Mouse (Mus musculus) cerebellum, adult 2 months (tissue): ENCODE results near the gene Rem2. TPM values are rescaled to one million over a fixed set of nuclear protein-coding genes. Genes with fewer than 3 reads are reported as not detected.

Experiments
- DNase-seq, 2 experiments: peaks; one replicate each; pipeline ENCODE4 v3.0.0; 2021
- H3K27ac ChIP-seq: fragments of 200-500 bp; 2 replicates; pipeline ENCODE4 v1.5.1; 2012; ENCODE audit warnings: low read length, control low read depth, inconsistent platforms; ENCODE audit not compliant: insufficient read depth
- H3K27me3 ChIP-seq: fragments of 200-500 bp; 2 replicates; pipeline ENCODE4 v1.6.1; 2012; ENCODE audit warnings: inconsistent platforms, mild to moderate bottlenecking, low read length, moderate library complexity; ENCODE audit not compliant: control insufficient read depth, insufficient read depth
- H3K4me1 ChIP-seq: fragments of 200-500 bp; 2 replicates; pipeline ENCODE4 v1.6.1; 2011; ENCODE audit warnings: low read length; ENCODE audit not compliant: control insufficient read depth, insufficient read depth
- H3K4me3 ChIP-seq: fragments of 200-500 bp; replicated peaks from 2 replicates; pipeline ENCODE3; 2011; ENCODE audit warnings: mild to moderate bottlenecking, low read depth, low read length, control low read depth; ENCODE audit not compliant: insufficient read depth
- CTCF ChIP-seq: fragments of 200-500 bp; IDR thresholded peaks from 2 replicates; pipeline ENCODE4 v1.5.1; 2011; ENCODE audit warnings: low read depth, mild to moderate bottlenecking, control low read depth, low read length, moderate library complexity, borderline replicate concordance; ENCODE audit not compliant: insufficient read depth
- POLR2A ChIP-seq: fragments of 200-500 bp; IDR thresholded peaks from 2 replicates; pipeline ENCODE4 v1.6.1; 2011; ENCODE audit warnings: low read length, control low read depth, borderline replicate concordance; ENCODE audit not compliant: insufficient read depth
- WGBS: fragments of 180-500 bp; shearing (Covaris S2); methylation state at CpG from one replicate; pipeline ENCODE4 v1.1.7; 2018; 5-methylcytosine and 5-hydroxymethylcytosine counted together
- polyA plus RNA-seq: library from polyadenylated mRNA; depleted of rRNA; stranded (reverse); fragments of >200 nt; gene quantifications from 2 replicates; pipeline ENCODE4 v1.2.3, GENCODE M21; 2012; rRNA removed

Gene Rem2
- polyA plus RNA-seq, 1 experiment: 13.0 TPM

DNA sequence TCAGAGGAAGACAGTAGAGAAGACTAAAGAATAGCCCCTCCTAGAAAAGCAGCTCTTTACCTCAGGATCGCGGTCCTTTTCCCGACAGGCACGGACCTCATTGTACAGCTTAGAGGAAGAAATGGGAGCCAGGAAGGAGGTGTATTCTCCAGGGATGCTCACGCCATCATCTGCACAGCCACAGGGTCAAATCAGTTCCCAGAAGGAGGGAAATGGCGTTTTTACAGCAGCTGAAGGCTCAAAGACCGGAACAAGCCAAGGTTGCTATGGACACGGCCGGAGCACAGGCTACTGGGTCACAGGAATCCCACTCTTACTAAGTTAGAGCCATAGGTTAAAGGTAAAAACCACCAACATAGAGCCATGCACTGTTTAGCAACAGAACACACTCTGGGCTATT, 33.9 kb downstream of the Rem2 start:
- 84% methylated on average over 9 of the region's 9 CpGs for WGBS
- TF ChIP-seq CTCF (no peak), POLR2A (no peak)
- H3K27me3 ChIP-seq: no peaks in the 10 kb centered on the region
- DNase-seq: no peak
- no peaks in the 10 kb centered on the region for H3K4me1 ChIP-seq
- no peak overlapping the region for H3K4me3 ChIP-seq
- no peak overlapping the region for H3K27ac ChIP-seq

DNA sequence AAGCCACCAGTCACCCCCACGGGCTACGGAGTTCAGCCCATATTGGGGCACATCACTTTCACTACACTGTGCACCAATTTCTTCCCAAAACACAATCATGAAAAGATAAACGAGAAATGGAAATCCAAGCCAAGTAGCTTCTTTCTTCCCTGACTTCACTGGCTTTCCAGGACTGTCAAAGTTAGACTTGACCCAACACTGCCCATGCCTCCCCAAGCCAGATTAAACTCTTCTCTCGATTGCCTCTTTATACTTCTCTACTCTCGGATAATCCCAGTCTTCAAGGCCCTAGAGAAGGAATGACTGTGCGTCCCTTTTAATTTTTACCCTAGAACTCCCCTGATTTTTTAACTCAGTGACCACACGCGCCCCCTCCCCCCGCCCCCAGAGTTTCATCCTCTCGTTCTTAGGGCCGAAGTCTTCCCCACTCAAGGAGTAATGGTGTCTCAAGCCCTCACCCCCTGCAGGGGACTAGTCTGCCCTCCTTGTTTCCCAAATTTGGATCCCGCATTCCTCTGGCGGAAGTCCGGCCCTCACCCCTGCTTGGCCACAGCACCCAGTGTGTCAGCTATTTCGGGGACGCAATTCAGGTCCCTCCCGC, 40.9 kb downstream of the Rem2 start:
- H3K4me3 ChIP-seq: peak overlapping the region; percentile 82
- 2% methylated on average over 17 of the region's 17 CpGs for WGBS
- H3K4me1 ChIP-seq: no peaks in the 10 kb centered on the region
- H3K27ac ChIP-seq: 0 out of 2 replicates have a peak overlapping the region, but pooled peaks have one; percentile 15
- DNase-seq: peak in 1 of 2 experiments; percentile 26
- H3K27me3 ChIP-seq: no peaks in the 10 kb centered on the region
- TF ChIP-seq CTCF (no peak), POLR2A (no peak)

DNA sequence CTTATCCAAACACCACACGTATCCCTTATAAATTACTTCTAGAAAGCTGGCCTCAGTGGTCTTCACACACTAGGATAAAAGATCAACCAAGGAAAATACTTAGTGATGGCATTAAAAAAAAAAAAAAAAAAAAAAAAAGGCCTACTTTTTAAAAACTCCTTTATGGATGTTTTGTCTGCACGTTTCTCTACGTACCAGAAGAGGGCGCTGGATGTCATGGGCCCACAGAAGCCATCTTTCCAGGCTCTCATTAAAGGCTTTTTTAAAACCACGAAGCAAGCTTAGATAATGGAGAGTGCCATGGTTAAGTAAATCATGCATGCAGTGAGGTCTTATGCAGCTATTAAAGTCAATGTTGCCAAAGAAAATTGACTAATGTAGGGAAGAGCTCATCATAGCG, 47.7 kb downstream of the Rem2 start:
- DNase-seq: no peak
- WGBS: 25% methylated on average over 6 of the region's 6 CpGs
- no peak overlapping the region for H3K27ac ChIP-seq
- no peak overlapping the region for H3K4me3 ChIP-seq
- TF ChIP-seq CTCF: no peak
- no peaks in the 10 kb centered on the region; the same call in 1 of the 2 replicates for H3K4me1 ChIP-seq
- H3K27me3 ChIP-seq: no peaks in the 10 kb centered on the region

DNA sequence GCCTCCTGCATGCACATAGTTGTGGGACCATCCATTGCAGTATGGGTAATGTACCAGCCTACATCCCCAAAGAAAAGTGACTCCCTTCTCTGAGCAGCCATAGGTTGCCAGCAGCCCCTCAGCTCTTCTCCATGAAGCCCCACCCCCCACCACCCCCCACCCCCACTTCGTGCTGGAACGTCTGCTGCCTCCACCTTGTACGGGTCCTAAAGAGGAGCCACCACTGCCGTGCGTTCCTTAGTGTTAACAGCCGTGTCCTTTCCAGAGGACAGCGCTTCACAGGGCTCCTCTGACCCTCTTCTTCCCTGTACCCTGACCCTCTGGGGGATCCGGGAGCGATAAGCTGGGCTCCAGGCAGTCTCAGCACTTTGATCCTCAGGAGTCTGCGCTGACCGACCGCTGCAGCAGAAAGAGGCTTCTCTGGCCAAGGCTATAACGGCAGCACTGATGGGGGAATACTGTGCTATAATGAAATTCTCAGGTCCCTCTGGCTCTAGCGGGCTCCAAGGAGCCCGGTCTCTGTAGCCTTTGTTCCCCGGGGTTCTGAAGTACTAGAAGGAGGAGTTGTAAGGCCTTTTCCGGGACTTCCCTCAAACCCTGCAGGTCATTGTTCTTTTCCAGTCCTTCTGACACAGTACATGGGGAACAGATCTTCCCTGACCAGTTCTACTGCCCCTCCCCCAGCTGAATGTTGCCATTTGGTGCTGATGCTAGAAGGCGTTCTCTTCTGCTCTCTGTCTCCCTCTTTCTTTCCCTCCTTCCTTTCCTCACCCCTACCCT, 51.5 kb downstream of the Rem2 start:
- TF ChIP-seq CTCF: 0 out of 2 replicates have a peak, but pooled peaks have one; percentile 0
- TF ChIP-seq POLR2A: peak; percentile 17; the same call in 1 of the 2 replicates
- Histone ChIP-seq H3K27ac (peak overlapping the region; percentile 54), H3K27me3 (no peaks in the 10 kb centered on the region), H3K4me1 (no peaks in the 10 kb centered on the region; the same call in 1 of the 2 replicates), H3K4me3 (peak overlapping the region; percentile 67)
- peak; percentile 70 to 73 for DNase-seq
- under 1% methylated on average over 18 of the region's 18 CpGs for WGBS

DNA sequence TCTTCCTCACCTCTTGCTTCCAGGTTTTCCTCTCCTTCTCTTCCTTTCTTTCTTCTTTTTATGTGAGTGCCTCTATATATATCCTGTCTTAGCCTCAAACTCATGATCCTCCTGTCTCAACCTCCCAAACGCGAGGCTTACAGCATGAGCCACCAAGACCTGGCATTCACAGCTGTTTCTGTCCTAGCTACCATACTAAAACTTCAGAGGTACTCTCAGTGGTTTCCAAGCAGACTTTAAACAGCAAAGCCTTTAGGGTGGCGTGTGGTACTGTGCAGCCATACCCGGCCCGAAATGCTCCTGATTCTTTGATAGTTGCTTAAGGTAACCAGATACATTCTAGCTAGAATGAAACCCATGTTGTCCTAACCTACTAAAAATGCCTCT, 52.1 kb downstream of the Rem2 start:
- H3K4me3 ChIP-seq: peak overlapping the region; percentile 67
- no peaks in the 10 kb centered on the region; the same call in 1 of the 2 replicates for H3K4me1 ChIP-seq
- TF ChIP-seq POLR2A: no peak
- no peak for TF ChIP-seq CTCF
- no peak overlapping the region for H3K27ac ChIP-seq
- peak; percentile 16 to 23 for DNase-seq
- no peaks in the 10 kb centered on the region for H3K27me3 ChIP-seq
- 25% methylated on average over 5 of the region's 5 CpGs for WGBS

DNA sequence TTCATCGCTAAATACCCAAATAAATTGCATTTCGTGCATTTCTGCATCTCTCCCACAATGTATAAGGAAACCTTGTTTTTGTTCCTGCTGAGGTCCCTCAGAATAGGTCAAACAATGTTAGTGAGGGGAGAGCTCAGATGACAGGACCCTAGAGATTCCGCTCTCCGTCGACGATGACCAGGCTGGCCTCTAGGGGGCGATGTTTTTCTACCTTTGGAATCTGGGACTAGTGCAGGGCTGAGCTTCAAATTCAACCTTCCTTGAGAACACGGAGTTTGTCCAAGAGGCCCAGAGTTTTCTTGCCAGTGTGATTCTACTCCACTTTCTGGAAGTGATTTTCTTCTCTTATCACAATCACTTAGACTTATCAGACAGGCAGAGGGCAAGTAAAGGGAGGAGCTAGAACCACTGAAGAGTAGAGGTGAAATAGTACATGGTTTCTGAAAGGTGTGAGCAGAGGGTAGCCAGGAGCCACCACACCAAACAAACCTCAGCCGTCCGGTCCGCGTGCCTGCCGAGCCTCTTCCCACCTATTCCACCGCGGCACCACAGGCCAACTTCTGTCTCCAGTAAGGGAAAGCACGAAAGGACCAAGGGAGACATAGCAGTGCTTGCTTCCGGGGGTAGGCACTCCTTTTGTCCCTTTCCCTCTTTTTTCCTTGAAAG, 52.7 kb downstream of the Rem2 start:
- TF ChIP-seq POLR2A: no peak
- peak; percentile 85 for TF ChIP-seq CTCF
- peak; percentile 78 to 88 for DNase-seq
- Histone ChIP-seq H3K27me3 (no peaks in the 10 kb centered on the region), H3K4me1 (no peaks in the 10 kb centered on the region; the same call in 1 of the 2 replicates), H3K4me3 (no peak overlapping the region), H3K27ac (no peak overlapping the region)
- 20% methylated on average over 17 of the region's 17 CpGs for WGBS

Other genes with a start within 250 kb of the Rem2 start
- 238 and 254 TPM in 2 replicates for gene Dad1, start 222.0 kb upstream of the Rem2 start, polyA plus RNA-seq
- gene Abhd4, start 221.9 kb upstream of the Rem2 start, polyA plus RNA-seq: 57.6 and 59.2 TPM in 2 replicates
- gene Olfr49, start 191.2 kb upstream of the Rem2 start, polyA plus RNA-seq: not detected in 2 replicates
- 87.4 and 95.2 TPM in 2 replicates for gene Oxa1l, start 115.3 kb upstream of the Rem2 start, polyA plus RNA-seq
- 1.4 and 1.5 TPM in 2 replicates for gene Slc7a7, start 58.3 kb upstream of the Rem2 start, polyA plus RNA-seq
- gene Mrpl52, start 49.2 kb upstream of the Rem2 start, polyA plus RNA-seq: 130 and 136 TPM in 2 replicates
- 14.9 and 15.9 TPM in 2 replicates for gene Mmp14, start 44.5 kb upstream of the Rem2 start, polyA plus RNA-seq
- 48.1 and 48.6 TPM in 2 replicates for gene Lrp10, start 12.0 kb upstream of the Rem2 start, polyA plus RNA-seq
- gene Prmt5, start 41.4 kb downstream of the Rem2 start, polyA plus RNA-seq: 60.3 and 64.3 TPM in 2 replicates
- 9.5 and 9.9 TPM in 2 replicates for gene Haus4, start 78.5 kb downstream of the Rem2 start, polyA plus RNA-seq
- gene Ajuba, start 101.5 kb downstream of the Rem2 start, polyA plus RNA-seq: 1.9 TPM in 2 replicates
- 3.2 and 4.0 TPM in 2 replicates for gene 4931414P19Rik, start 129.9 kb downstream of the Rem2 start, polyA plus RNA-seq
- gene Psmb5, start 141.9 kb downstream of the Rem2 start, polyA plus RNA-seq: 221 and 225 TPM in 2 replicates
- 0.10 TPM in 1 of 2 replicates, not detected in the other for gene Psmb11, start 145.3 kb downstream of the Rem2 start, polyA plus RNA-seq
- gene Gm17606, start 164.9 kb downstream of the Rem2 start, polyA plus RNA-seq: not detected in 2 replicates
- gene Cdh24, start 165.3 kb downstream of the Rem2 start, polyA plus RNA-seq: 7.6 and 10.3 TPM in 2 replicates
- gene 1700123O20Rik, start 210.1 kb downstream of the Rem2 start, polyA plus RNA-seq: 45.2 and 51.0 TPM in 2 replicates
- gene Acin1, start 210.8 kb downstream of the Rem2 start, polyA plus RNA-seq: 199 and 207 TPM in 2 replicates
- 0.03 and 0.08 TPM in 2 replicates for gene Gm29776, start 222.7 kb downstream of the Rem2 start, polyA plus RNA-seq
- gene Cebpe, start 236.1 kb downstream of the Rem2 start, polyA plus RNA-seq: 0.08 TPM in 2 replicates